Mouse (Mus musculus): ENCODE results near the gene Plcb4.

GRCm38 (mm10) chr2:135686692-135687091 is 27.9 kb downstream of the Plcb4 start:
- TF ChIP-seq POLR2A (IDR thresholded peaks at IDR 0.05; ENCODE audit: low read depth, low read length) = no peak
- no peak for TF ChIP-seq CTCF (IDR thresholded peaks at IDR 0.05; ENCODE audit: borderline replicate concordance, insufficient read depth, low read length)
